Mouse (Mus musculus): ENCODE measurements at regions not wholly inside any gene's neighbourhood (a gene's known extent, or its start where the extent isn't known, plus 50 kb on each side); places are given as distances from the start of the nearest gene placed in this dataset.

GRCm38 (mm10) chr1:137746129-137746528, 429.4 kb downstream of the Ptprc start:
- no peak for DNase-seq (ENCODE audit: low spot score)

GRCm38 (mm10) chr1:137738157-137738851, 437.2 kb downstream of the Ptprc start:
- no peak for DNase-seq (ENCODE audit: low spot score)

- DNase-seq (ENCODE audit: low spot score) = no peak
Measured at GRCm38 (mm10) chr1:137703882-137704281, 471.6 kb downstream of the Ptprc start.

- DNase-seq (ENCODE audit: low spot score) = no peak
Measured at GRCm38 (mm10) chr1:137698876-137699275, 476.6 kb downstream of the Ptprc start.

- no peak for DNase-seq (ENCODE audit: low spot score)
Measured at GRCm38 (mm10) chr1:137697289-137697688, 478.2 kb downstream of the Ptprc start.

GRCm38 (mm10) chr1:137696796-137697195, 478.7 kb downstream of the Ptprc start:
- DNase-seq (ENCODE audit: low spot score) = no peak

- no peak for DNase-seq (ENCODE audit: low spot score)
Measured at GRCm38 (mm10) chr1:137695751-137696150, 479.8 kb downstream of the Ptprc start.

- no peak for DNase-seq (ENCODE audit: low spot score)
Measured at GRCm38 (mm10) chr1:137692525-137692924, 483.0 kb downstream of the Ptprc start.

- DNase-seq (ENCODE audit: low spot score) = no peak
Measured at GRCm38 (mm10) chr1:137690860-137691595, 484.5 kb downstream of the Ptprc start.

- DNase-seq (ENCODE audit: low spot score) = no peak
Measured at GRCm38 (mm10) chr1:137670650-137671049, 504.9 kb downstream of the Ptprc start.

GRCm38 (mm10) chr1:137669849-137670248, 505.7 kb downstream of the Ptprc start:
- no peak for DNase-seq (ENCODE audit: low spot score)

- DNase-seq (ENCODE audit: low spot score) = no peak
Measured at GRCm38 (mm10) chr1:137658141-137658540, 517.4 kb downstream of the Ptprc start.

- DNase-seq (ENCODE audit: low spot score) = no peak
Measured at GRCm38 (mm10) chr1:137656900-137657458, 518.5 kb downstream of the Ptprc start.

- no peak for DNase-seq (ENCODE audit: low spot score)
Measured at GRCm38 (mm10) chr1:137654171-137654570, 521.3 kb downstream of the Ptprc start.

- DNase-seq (ENCODE audit: low spot score) = no peak
Measured at GRCm38 (mm10) chr1:137653495-137653894, 522.0 kb downstream of the Ptprc start.

- no peak for DNase-seq (ENCODE audit: low spot score)
Measured at GRCm38 (mm10) chr1:137650629-137651028, 524.9 kb downstream of the Ptprc start.

GRCm38 (mm10) chr1:137650082-137650481, 525.4 kb downstream of the Ptprc start:
- no peak for DNase-seq (ENCODE audit: low spot score)

GRCm38 (mm10) chr1:137648832-137649231, 526.7 kb downstream of the Ptprc start:
- no peak for DNase-seq (ENCODE audit: low spot score)

- no peak for DNase-seq (ENCODE audit: low spot score)
Measured at GRCm38 (mm10) chr1:137644601-137645040, 530.9 kb downstream of the Ptprc start.

- DNase-seq (ENCODE audit: low spot score) = no peak
Measured at GRCm38 (mm10) chr1:137643508-137643907, 532.0 kb downstream of the Ptprc start.

- no peak for DNase-seq (ENCODE audit: low spot score)
Measured at GRCm38 (mm10) chr1:137640848-137641247, 534.7 kb downstream of the Ptprc start.

- DNase-seq (ENCODE audit: low spot score) = no peak
Measured at GRCm38 (mm10) chr1:137636947-137637346, 538.6 kb downstream of the Ptprc start.

- DNase-seq (ENCODE audit: low spot score) = no peak
Measured at GRCm38 (mm10) chr1:137636321-137636944, 539.1 kb downstream of the Ptprc start.

All from testis, postnatal 14 days (tissue).